Mouse (Mus musculus): ENCODE data around the gene Wbp2. TPM values are rescaled to one million over a fixed set of nuclear protein-coding genes. Genes with fewer than 3 reads are reported as not detected.

Gene Wbp2
- polyA plus RNA-seq, 1 experiment from 2014 or later, result 138 TPM

- Histone ChIP-seq H3K9ac (peak overlapping the region; percentile 76), H3K4me2 (peak overlapping the region; percentile 64; the same call in 1 of the 2 replicates), H3K27ac (replicated peaks) (no peak overlapping the region), H3K27me3 (replicated peaks) (no peaks in the 10 kb centered on the region), H3K9me3 (no peaks in the 10 kb centered on the region), H3K4me1 (peaks cover 50% of the 10 kb centered on the region), H3K36me3 (peaks cover 27% of the 10 kb centered on the region), H3K4me3 (no peak overlapping the region)
- 58% methylated on average over 7 of the region's 7 CpGs for WGBS
- ATAC-seq (ENCODE audit: extremely low read depth, insufficient number of reproducible peaks, low FRiP score, low TSS enrichment), result no peak
These were observed 10.6 kb downstream of the Wbp2 start for GRCm38 (mm10) chr11:116076266-116076540.

GRCm38 (mm10) chr11:116075539-116076265 is 11.1 kb downstream of the Wbp2 start:
- ATAC-seq (ENCODE audit: extremely low read depth, insufficient number of reproducible peaks, low FRiP score, low TSS enrichment), result no peak
- Histone ChIP-seq H3K27ac (replicated peaks) (no peak overlapping the region), H3K9me3 (no peaks in the 10 kb centered on the region), H3K27me3 (replicated peaks) (no peaks in the 10 kb centered on the region), H3K4me1 (peaks cover 50% of the 10 kb centered on the region), H3K4me3 (no peak overlapping the region), H3K4me2 (peak overlapping the region; percentile 64; the same call in 1 of the 2 replicates), H3K36me3 (peaks cover 22% of the 10 kb centered on the region), H3K9ac (no peak overlapping the region; the same call in 1 of the 2 replicates)
- WGBS, result 35% methylated on average over 20 of the region's 20 CpGs

- Histone ChIP-seq H3K4me3 (no peak overlapping the region), H3K36me3 (peaks cover 10% of the 10 kb centered on the region), H3K27me3 (replicated peaks) (no peaks in the 10 kb centered on the region), H3K27ac (replicated peaks) (peak overlapping the region; percentile 32), H3K9ac (no peak overlapping the region), H3K4me1 (peaks cover 47% of the 10 kb centered on the region), H3K9me3 (no peaks in the 10 kb centered on the region), H3K4me2 (no peak overlapping the region)
- 0 out of 2 replicates have a peak, but pooled peaks have one; percentile 5 for ATAC-seq (ENCODE audit: extremely low read depth, insufficient number of reproducible peaks, low FRiP score, low TSS enrichment)
- 52% methylated on average over 7 of the region's 7 CpGs for WGBS
These were observed 12.3 kb downstream of the Wbp2 start for GRCm38 (mm10) chr11:116074436-116074991.

- Histone ChIP-seq H3K27me3 (replicated peaks) (no peaks in the 10 kb centered on the region), H3K9ac (no peak overlapping the region), H3K27ac (replicated peaks) (no peak overlapping the region), H3K4me1 (peaks cover 28% of the 10 kb centered on the region), H3K4me3 (no peak overlapping the region), H3K36me3 (no peaks in the 10 kb centered on the region), H3K4me2 (no peak overlapping the region), H3K9me3 (no peaks in the 10 kb centered on the region)
- no peak for ATAC-seq (ENCODE audit: extremely low read depth, insufficient number of reproducible peaks, low FRiP score, low TSS enrichment)
- WGBS, result 62% methylated on average over 3 of the region's 3 CpGs
These were observed 14.2 kb downstream of the Wbp2 start for GRCm38 (mm10) chr11:116072608-116073007.

- 59% methylated on average over 5 of the region's 5 CpGs for WGBS
- H3K9ac ChIP-seq, result no peak overlapping the region
- no peaks in the 10 kb centered on the region for H3K36me3 ChIP-seq
- no peak overlapping the region for H3K4me3 ChIP-seq
- H3K9me3 ChIP-seq, result no peaks in the 10 kb centered on the region
- no peak for ATAC-seq (ENCODE audit: extremely low read depth, insufficient number of reproducible peaks, low FRiP score, low TSS enrichment)
- peaks cover 17% of the 10 kb centered on the region for H3K4me1 ChIP-seq
- H3K4me2 ChIP-seq, result no peak overlapping the region
- H3K27ac ChIP-seq (replicated peaks), result no peak overlapping the region
- H3K27me3 ChIP-seq (replicated peaks), result no peaks in the 10 kb centered on the region
These were observed 15.3 kb downstream of the Wbp2 start for GRCm38 (mm10) chr11:116071510-116071909.

GRCm38 (mm10) chr11:116065345-116065744 is 21.4 kb downstream of the Wbp2 start:
- WGBS, result 85% methylated on average over 12 of the region's 12 CpGs
- Histone ChIP-seq H3K4me3 (no peak overlapping the region), H3K4me1 (no peaks in the 10 kb centered on the region), H3K27me3 (replicated peaks) (no peaks in the 10 kb centered on the region), H3K4me2 (no peak overlapping the region), H3K9ac (no peak overlapping the region), H3K36me3 (peaks cover 25% of the 10 kb centered on the region), H3K9me3 (no peaks in the 10 kb centered on the region), H3K27ac (replicated peaks) (no peak overlapping the region)
- no peak for ATAC-seq (ENCODE audit: extremely low read depth, insufficient number of reproducible peaks, low FRiP score, low TSS enrichment)

- H3K9ac ChIP-seq, result no peak overlapping the region
- H3K9me3 ChIP-seq, result no peaks in the 10 kb centered on the region
- no peak overlapping the region for H3K27ac ChIP-seq (replicated peaks)
- WGBS, result 56% methylated on average over 23 of the region's 23 CpGs
- H3K27me3 ChIP-seq (replicated peaks), result no peaks in the 10 kb centered on the region
- no peak overlapping the region for H3K4me3 ChIP-seq
- no peaks in the 10 kb centered on the region for H3K4me1 ChIP-seq
- peaks cover 36% of the 10 kb centered on the region for H3K36me3 ChIP-seq
- ATAC-seq (ENCODE audit: extremely low read depth, insufficient number of reproducible peaks, low FRiP score, low TSS enrichment), result no peak
- H3K4me2 ChIP-seq, result no peak overlapping the region
These were observed 22.5 kb downstream of the Wbp2 start for GRCm38 (mm10) chr11:116064187-116064867.

- no peak for ATAC-seq (ENCODE audit: extremely low read depth, insufficient number of reproducible peaks, low FRiP score, low TSS enrichment)
- no peak overlapping the region for H3K9ac ChIP-seq
- 66% methylated on average over 13 of the region's 13 CpGs for WGBS
- H3K4me2 ChIP-seq, result no peak overlapping the region
- no peaks in the 10 kb centered on the region for H3K27me3 ChIP-seq (replicated peaks)
- H3K27ac ChIP-seq (replicated peaks), result no peak overlapping the region
- no peaks in the 10 kb centered on the region for H3K9me3 ChIP-seq
- peaks cover 2% of the 10 kb centered on the region; the same call in 1 of the 2 replicates for H3K4me1 ChIP-seq
- no peak overlapping the region for H3K4me3 ChIP-seq
- peaks cover 43% of the 10 kb centered on the region for H3K36me3 ChIP-seq
These were observed 23.2 kb downstream of the Wbp2 start for GRCm38 (mm10) chr11:116063562-116063961.

GRCm38 (mm10) chr11:116062521-116062920 is 24.3 kb downstream of the Wbp2 start:
- Histone ChIP-seq H3K9me3 (no peaks in the 10 kb centered on the region), H3K4me1 (peaks cover 11% of the 10 kb centered on the region), H3K4me3 (no peak overlapping the region), H3K27me3 (replicated peaks) (no peaks in the 10 kb centered on the region), H3K36me3 (peaks cover 54% of the 10 kb centered on the region), H3K9ac (no peak overlapping the region), H3K27ac (replicated peaks) (no peak overlapping the region), H3K4me2 (no peak overlapping the region)
- ATAC-seq (ENCODE audit: extremely low read depth, insufficient number of reproducible peaks, low FRiP score, low TSS enrichment), result no peak
- WGBS, result 68% methylated on average over 8 of the region's 8 CpGs

- H3K36me3 ChIP-seq, result peaks cover 61% of the 10 kb centered on the region
- H3K9ac ChIP-seq, result no peak overlapping the region
- no peaks in the 10 kb centered on the region for H3K27me3 ChIP-seq (replicated peaks)
- 89% methylated on average over 13 of the region's 13 CpGs for whole genome bisulfite sequencing
- peaks cover 18% of the 10 kb centered on the region for H3K4me1 ChIP-seq
- no peak overlapping the region for H3K4me2 ChIP-seq
- H3K9me3 ChIP-seq, result no peaks in the 10 kb centered on the region
- H3K27ac ChIP-seq (replicated peaks), result no peak overlapping the region
- no peak for ATAC-seq (ENCODE audit: extremely low read depth, insufficient number of reproducible peaks, low FRiP score, low TSS enrichment)
- H3K4me3 ChIP-seq, result no peak overlapping the region
These were observed 25.0 kb downstream of the Wbp2 start for GRCm38 (mm10) chr11:116061641-116062415.

- Histone ChIP-seq H3K4me2 (no peak overlapping the region), H3K4me1 (peaks cover 27% of the 10 kb centered on the region), H3K9me3 (no peaks in the 10 kb centered on the region), H3K36me3 (peaks cover 73% of the 10 kb centered on the region), H3K27ac (replicated peaks) (no peak overlapping the region), H3K9ac (no peak overlapping the region), H3K27me3 (replicated peaks) (no peaks in the 10 kb centered on the region), H3K4me3 (no peak overlapping the region)
- 84% methylated on average over 9 of the region's 9 CpGs for WGBS
- no peak for ATAC-seq (ENCODE audit: extremely low read depth, insufficient number of reproducible peaks, low FRiP score, low TSS enrichment)
These were observed 26.2 kb downstream of the Wbp2 start for GRCm38 (mm10) chr11:116060596-116060995.

Data from heart, embryonic 13.5 days (tissue).